Mouse (Mus musculus): ENCODE results near the gene Aldh3b2. TPM values are rescaled to one million over a fixed set of nuclear protein-coding genes. Genes with fewer than 3 reads are reported as not detected.
"Not testable (repeated sequence)": the region's sequence is repeated elsewhere in the genome, so short reads cannot be mapped to it uniquely, and the experiment has no call there.

The Aldh3b2 gene
- total RNA-seq, 2 experiments from 2014 or later: 0.50 to 0.99 TPM

- no peak for ATAC-seq (replicated peaks; ENCODE audit: low FRiP score, low TSS enrichment, poor library complexity, severe bottlenecking)
Observed at GRCm38 (mm10) chr19:3945872-3946564, 26.1 kb upstream of the Aldh3b2 start.

- peak; percentile 49; the same call in 1 of the 2 replicates for ATAC-seq (replicated peaks; ENCODE audit: low FRiP score, low TSS enrichment, poor library complexity, severe bottlenecking)
Observed at GRCm38 (mm10) chr19:3946715-3947114, 25.4 kb upstream of the Aldh3b2 start.

- no peak for ATAC-seq (replicated peaks; ENCODE audit: low FRiP score, low TSS enrichment, poor library complexity, severe bottlenecking)
Observed at GRCm38 (mm10) chr19:3947813-3948212, 24.3 kb upstream of the Aldh3b2 start.

GRCm38 (mm10) chr19:3948546-3948945 is 23.6 kb upstream of the Aldh3b2 start:
- ATAC-seq (replicated peaks; ENCODE audit: low FRiP score, low TSS enrichment, poor library complexity, severe bottlenecking): no peak

- ATAC-seq (replicated peaks; ENCODE audit: low FRiP score, low TSS enrichment, poor library complexity, severe bottlenecking): no peak
Observed at GRCm38 (mm10) chr19:3950331-3950730, 21.8 kb upstream of the Aldh3b2 start.

- ATAC-seq (replicated peaks; ENCODE audit: low FRiP score, low TSS enrichment, poor library complexity, severe bottlenecking): no peak
Observed at GRCm38 (mm10) chr19:3951461-3951860, 20.7 kb upstream of the Aldh3b2 start.

- no peak for ATAC-seq (replicated peaks; ENCODE audit: low FRiP score, low TSS enrichment, poor library complexity, severe bottlenecking)
Observed at GRCm38 (mm10) chr19:3952099-3952498, 20.0 kb upstream of the Aldh3b2 start.

GRCm38 (mm10) chr19:3955033-3955432 is 17.1 kb upstream of the Aldh3b2 start:
- no peak for ATAC-seq (replicated peaks; ENCODE audit: low FRiP score, low TSS enrichment, poor library complexity, severe bottlenecking)

- no peak for ATAC-seq (replicated peaks; ENCODE audit: low FRiP score, low TSS enrichment, poor library complexity, severe bottlenecking)
Observed at GRCm38 (mm10) chr19:3955804-3956203, 16.3 kb upstream of the Aldh3b2 start.

- not testable (repeated sequence) for ATAC-seq (replicated peaks; ENCODE audit: low FRiP score, low TSS enrichment, poor library complexity, severe bottlenecking)
Observed at GRCm38 (mm10) chr19:3957296-3958036, 14.7 kb upstream of the Aldh3b2 start.

- ATAC-seq (replicated peaks; ENCODE audit: low FRiP score, low TSS enrichment, poor library complexity, severe bottlenecking): no peak
Observed at GRCm38 (mm10) chr19:3958470-3958869, 13.7 kb upstream of the Aldh3b2 start, which contains the start of gene Aldh3b3. Aldh3b3 (plus strand) TSS chr19:3958645.

GRCm38 (mm10) chr19:3959030-3959429 is 13.1 kb upstream of the Aldh3b2 start:
- no peak for ATAC-seq (replicated peaks; ENCODE audit: low FRiP score, low TSS enrichment, poor library complexity, severe bottlenecking)

GRCm38 (mm10) chr19:3960211-3960610 is 11.9 kb upstream of the Aldh3b2 start:
- no peak for ATAC-seq (replicated peaks; ENCODE audit: low FRiP score, low TSS enrichment, poor library complexity, severe bottlenecking)

GRCm38 (mm10) chr19:3961805-3962204 is 10.3 kb upstream of the Aldh3b2 start:
- not testable (repeated sequence) for ATAC-seq (replicated peaks; ENCODE audit: low FRiP score, low TSS enrichment, poor library complexity, severe bottlenecking)

- ATAC-seq (replicated peaks; ENCODE audit: low FRiP score, low TSS enrichment, poor library complexity, severe bottlenecking): no peak
Observed at GRCm38 (mm10) chr19:3962469-3962868, 9.7 kb upstream of the Aldh3b2 start.

- no peak for ATAC-seq (replicated peaks; ENCODE audit: low FRiP score, low TSS enrichment, poor library complexity, severe bottlenecking)
Observed at GRCm38 (mm10) chr19:3964030-3964429, 8.1 kb upstream of the Aldh3b2 start.

- no peak for ATAC-seq (replicated peaks; ENCODE audit: low FRiP score, low TSS enrichment, poor library complexity, severe bottlenecking)
Observed at GRCm38 (mm10) chr19:3966330-3967075, 5.6 kb upstream of the Aldh3b2 start.

GRCm38 (mm10) chr19:3967258-3967657 is 4.9 kb upstream of the Aldh3b2 start:
- ATAC-seq (replicated peaks; ENCODE audit: low FRiP score, low TSS enrichment, poor library complexity, severe bottlenecking): peak; percentile 47; the same call in 1 of the 2 replicates

- not testable (repeated sequence) for ATAC-seq (replicated peaks; ENCODE audit: low FRiP score, low TSS enrichment, poor library complexity, severe bottlenecking)
Observed at GRCm38 (mm10) chr19:3974608-3975007, 2.5 kb downstream of the Aldh3b2 start.

- ATAC-seq (replicated peaks; ENCODE audit: low FRiP score, low TSS enrichment, poor library complexity, severe bottlenecking): no peak
Observed at GRCm38 (mm10) chr19:3975866-3976265, 3.7 kb downstream of the Aldh3b2 start.
